Mouse (Mus musculus): ENCODE results near the gene Ankrd39.

- TF ChIP-seq CTCF (IDR thresholded peaks at IDR 0.05; ENCODE audit: low read depth, low read length) (no peak), POLR2A (IDR thresholded peaks at IDR 0.05; ENCODE audit: insufficient read depth, low read length) (no peak), EP300 (IDR thresholded peaks at IDR 0.05; ENCODE audit: insufficient read depth, low read depth, low read length) (no peak)
Measured at GRCm38 (mm10) chr1:36534595-36535058, 12.6 kb downstream of the Ankrd39 start.

Data from ES-Bruce4 (cell line).